27 mouse cellular contexts compared by ENCODE assay signal in the genomic region with DNA sequence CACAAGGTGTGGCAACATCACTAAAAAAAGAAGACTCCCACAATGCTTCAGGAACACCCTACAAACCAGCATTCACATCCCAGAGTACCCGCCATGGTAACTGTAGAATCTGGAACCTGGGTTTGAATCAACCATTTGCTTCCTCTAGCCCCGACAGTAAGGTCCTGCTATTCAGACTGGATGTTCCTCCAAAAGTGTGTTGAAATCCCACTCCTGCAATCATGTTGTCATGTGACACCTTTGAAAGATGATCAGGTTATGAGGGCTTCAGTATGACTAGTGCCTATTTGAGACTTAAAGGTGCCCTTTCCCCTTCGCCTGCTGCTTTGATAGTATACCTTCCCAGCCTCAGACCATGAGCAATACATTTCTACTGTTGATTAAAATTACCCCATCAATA. TPM values are rescaled to one million over a fixed set of nuclear protein-coding genes. Genes with fewer than 3 reads are reported as not detected.
DNase-seq lines count a peak whose midpoint lies in the region; ATAC-seq and TF ChIP-seq lines count a peak whose summit lies in the region.
"Had no signal": no experiment of that assay in that cellular context is flagged by ENCODE, and none has a peak within 500 bp of the region (broad histone marks: within the 10 kb centered on the region; RNA-seq: fewer than 3 reads in every experiment).

No protein-coding gene starts in this region.

- no peak overlapping the region for H3K9ac ChIP-seq in liver, postnatal 0 days (replicated peaks)
- no peak overlapping the region for H3K9ac ChIP-seq in liver, embryonic 11.5 days (ENCODE audit: low read depth, low read length)
- H3K9ac ChIP-seq: embryonic facial prominence, embryonic 12.5 days; embryonic facial prominence, embryonic 15.5 days; forebrain, postnatal 0 days; heart, embryonic 12.5 days; heart, embryonic 15.5 days; hindbrain, embryonic 13.5 days had no signal

- DNase-seq in liver, postnatal 0 days, result no peak
- DNase-seq in liver, embryonic 11.5 days (ENCODE audit: low spot score), result no peak
- DNase-seq in 416B (ENCODE audit: low read depth), result peak; percentile 35
- no peak for DNase-seq in B cell, adult 2 months
- DNase-seq in kidney, adult 11 months, result no peak
- DNase-seq: adrenal gland, adult 8-10 months; adrenal gland, postnatal 25 days; cerebellum, adult 11 months; cerebellum, adult 2 months; cerebellum, adult 9-11 months; cerebellum, postnatal 25 days; forebrain, postnatal 0 days; gastrocnemius, adult 2 months; gastrocnemius, postnatal 14 days; heart, adult 18-20 months; heart, postnatal 10 days; heart, postnatal 36 days had no signal

- 69% methylated on average over 3 of the region's 3 CpGs for WGBS in liver, postnatal 0 days (ENCODE audit: insufficient replicate concordance)
- WGBS in liver, embryonic 11.5 days, result 81% methylated on average over 3 of the region's 3 CpGs

- H3K4me3 ChIP-seq in liver, postnatal 0 days (ENCODE audit: low read depth, low read length), result no peak overlapping the region
- H3K4me3 ChIP-seq in liver, embryonic 11.5 days (ENCODE audit: low read depth, low read length), result no peak overlapping the region
- no peak overlapping the region for H3K4me3 ChIP-seq in brown adipose tissue, adult 24 weeks (ENCODE audit: insufficient read depth, low read depth, low read length)
- H3K4me3 ChIP-seq: embryonic facial prominence, embryonic 12.5 days; embryonic facial prominence, embryonic 15.5 days; gastrocnemius, adult 2 months; heart, embryonic 12.5 days; heart, embryonic 15.5 days; hindbrain, embryonic 10.5 days; hindbrain, embryonic 13.5 days had no signal

- no peak for TF ChIP-seq CTCF in liver, postnatal 0 days (IDR thresholded peaks at IDR 0.05; ENCODE audit: low read depth)

- peaks cover 28% of the 10 kb centered on the region for H3K4me1 ChIP-seq in liver, postnatal 0 days (ENCODE audit: insufficient read depth)
- no peaks in the 10 kb centered on the region for H3K4me1 ChIP-seq in liver, embryonic 11.5 days (replicated peaks; ENCODE audit: control insufficient read depth, insufficient read depth, low read length)
- peaks cover 37% of the 10 kb centered on the region for H3K4me1 ChIP-seq in brown adipose tissue, adult 24 weeks (ENCODE audit: control insufficient read depth, insufficient read depth, insufficient read length, low read length)

- no peaks in the 10 kb centered on the region for H3K36me3 ChIP-seq in liver, postnatal 0 days (replicated peaks; ENCODE audit: insufficient read depth, low read length)
- no peaks in the 10 kb centered on the region for H3K36me3 ChIP-seq in liver, embryonic 11.5 days (ENCODE audit: control insufficient read depth, insufficient read depth, low read length)
- H3K36me3 ChIP-seq: embryonic facial prominence, embryonic 12.5 days; embryonic facial prominence, embryonic 15.5 days; heart, embryonic 12.5 days; heart, embryonic 15.5 days; hindbrain, embryonic 13.5 days had no signal

- H3K27me3 ChIP-seq in liver, postnatal 0 days (ENCODE audit: insufficient read depth, low read length), result no peaks in the 10 kb centered on the region
- no peaks in the 10 kb centered on the region for H3K27me3 ChIP-seq in liver, embryonic 11.5 days (replicated peaks; ENCODE audit: control insufficient read depth, insufficient read depth, low read length)
- H3K27me3 ChIP-seq: embryonic facial prominence, embryonic 12.5 days; embryonic facial prominence, embryonic 15.5 days; heart, embryonic 12.5 days; heart, embryonic 15.5 days; hindbrain, embryonic 13.5 days had no signal

- TF ChIP-seq EP300 in liver, postnatal 0 days (IDR thresholded peaks at IDR 0.05; ENCODE audit: low read depth), result no peak

- ATAC-seq in liver, postnatal 0 days, result peak; percentile 68
- ATAC-seq in liver, embryonic 11.5 days (replicated peaks; ENCODE audit: low FRiP score), result no peak
- ATAC-seq in megakaryocyte progenitor cell, adult 5-6 weeks (replicated peaks; ENCODE audit: poor library complexity), result peak; percentile 44
- ATAC-seq: activated CD4-positive, CD25-positive, alpha-beta regulatory T cell, adult 4 months; forebrain, embryonic 14.5 days; forebrain, postnatal 0 days had no signal

- H3K9me3 ChIP-seq in liver, postnatal 0 days (ENCODE audit: low read length), result no peaks in the 10 kb centered on the region
- H3K9me3 ChIP-seq in liver, embryonic 11.5 days (ENCODE audit: control insufficient read depth, low read length), result no peaks in the 10 kb centered on the region
- H3K9me3 ChIP-seq: embryonic facial prominence, embryonic 12.5 days; embryonic facial prominence, embryonic 15.5 days; heart, embryonic 12.5 days; heart, embryonic 15.5 days; hindbrain, embryonic 10.5 days; hindbrain, embryonic 13.5 days had no signal

- H3K4me2 ChIP-seq in liver, postnatal 0 days (ENCODE audit: low read depth, low read length), result no peak overlapping the region
- H3K4me2 ChIP-seq in liver, embryonic 11.5 days, result no peak overlapping the region
- H3K4me2 ChIP-seq: embryonic facial prominence, embryonic 12.5 days; embryonic facial prominence, embryonic 15.5 days; heart, embryonic 12.5 days; heart, embryonic 15.5 days; hindbrain, embryonic 13.5 days had no signal

- H3K27ac ChIP-seq in liver, postnatal 0 days (ENCODE audit: low read depth), result no peak overlapping the region
- no peak overlapping the region for H3K27ac ChIP-seq in liver, embryonic 11.5 days (ENCODE audit: low read depth, low read length)
- H3K27ac ChIP-seq in brown adipose tissue, adult 24 weeks (replicated peaks; ENCODE audit: low read depth, low read length), result peak overlapping the region; percentile 19; the same call in 1 of the 2 replicates
- H3K27ac ChIP-seq: embryonic facial prominence, embryonic 12.5 days; heart, embryonic 15.5 days had no signal

RNA-seq across cellular contexts. Expression of gene Ldlrad3, which starts 28.6 kb away (rescaled TPM):
- 3.8 and 4.6 TPM in 2 replicates for polyA plus RNA-seq in liver, postnatal 0 days (2015; fragmentation: Nextera tagmentation; extraction: Ambion mirVana)
- 17.9 TPM in 2 replicates for polyA plus RNA-seq in liver, embryonic 11.5 days (2014; fragmentation: Nextera tagmentation; extraction: Ambion mirVana)
- 7.8 and 8.8 TPM in 2 replicates for polyA plus RNA-seq in brown adipose tissue, adult 24 weeks (2012; ENCODE audit: insufficient read depth, insufficient read length, missing spikeins)
- total RNA-seq in megakaryocyte progenitor cell, adult 5-6 weeks (2015), result 26.4 and 27.0 TPM in 2 replicates
- total RNA-seq in megakaryocyte progenitor cell, adult 5-6 weeks (2017), result 20.7 and 21.0 TPM in 2 replicates
